Mouse (Mus musculus) liver, embryonic 11.5 days (tissue): ENCODE results near the gene Ttc41. TPM values are rescaled to one million over a fixed set of nuclear protein-coding genes. Genes with fewer than 3 reads are reported as not detected.

Experiments used
- ATAC-seq: fragments of 200-750 bp; cut with Nextera tagmentation; replicated peaks from 2 replicates; pipeline ENCODE4 v1.8.0; 2017; ENCODE audit warnings: moderate number of reproducible peaks, mild to moderate bottlenecking, moderate TSS enrichment, moderate library complexity; ENCODE audit not compliant: low FRiP score
- DNase-seq: peaks from one replicate; pipeline ENCODE4 v3.0.0-alpha.2; 2017; ENCODE audit warnings: low spot score
- H3K27ac ChIP-seq: fragments of 300-500 bp; sonication (generic); 2 replicates; pipeline ENCODE4 v1.5.1; 2014; ENCODE audit warnings: mild to moderate bottlenecking, low read depth, low read length, control low read depth
- H3K27me3 ChIP-seq: fragments of 300-500 bp; sonication (generic); replicated peaks from 2 replicates; pipeline ENCODE4 v1.6.1; 2014; ENCODE audit warnings: low read length, mixed read lengths; ENCODE audit not compliant: control insufficient read depth, insufficient read depth
- H3K36me3 ChIP-seq: fragments of 300-500 bp; sonication (generic); 2 replicates; pipeline ENCODE4 v1.6.1; 2014; ENCODE audit warnings: mild to moderate bottlenecking, low read length, moderate library complexity, mixed read lengths; ENCODE audit not compliant: control insufficient read depth, insufficient read depth
- H3K4me1 ChIP-seq: fragments of 300-500 bp; sonication (generic); replicated peaks from 2 replicates; pipeline ENCODE4 v1.6.1; 2014; ENCODE audit warnings: low read length, mixed read lengths; ENCODE audit not compliant: control insufficient read depth, insufficient read depth
- H3K4me2 ChIP-seq: fragments of 300-500 bp; sonication (generic); 2 replicates; pipeline ENCODE4 v1.6.1; 2014; ENCODE audit warnings: mild to moderate bottlenecking, control low read depth, moderate library complexity
- H3K4me3 ChIP-seq: fragments of 300-500 bp; sonication (generic); 2 replicates; pipeline ENCODE4 v1.5.1; 2014; ENCODE audit warnings: low read depth, low read length, control low read depth
- H3K9ac ChIP-seq: fragments of 300-500 bp; sonication (generic); 2 replicates; pipeline ENCODE4 v1.6.1; 2014; ENCODE audit warnings: low read depth, low read length, control low read depth
- H3K9me3 ChIP-seq: fragments of 300-500 bp; sonication (generic); 2 replicates; pipeline ENCODE4 v1.6.1; 2016; ENCODE audit warnings: low read length, inconsistent platforms, mixed read lengths; ENCODE audit not compliant: control insufficient read depth
- WGBS: fragments of 180-500 bp; shearing (Covaris S2); extraction: QIAGEN DNeasy Blood & Tissue Kit; methylation state at CpG from one replicate; pipeline ENCODE4 v1.1.7; 2014; 5-methylcytosine and 5-hydroxymethylcytosine counted together
- polyA plus RNA-seq: library from polyadenylated mRNA; unstranded; fragments of >200 nt; fragmentation: Nextera tagmentation; extraction: Ambion mirVana; gene quantifications from 2 replicates; pipeline ENCODE4 v1.2.1, GENCODE M21; 2014

Ttc41 gene
- polyA plus RNA-seq, 1 experiment from 2014 or later: 1.2 TPM

DNA sequence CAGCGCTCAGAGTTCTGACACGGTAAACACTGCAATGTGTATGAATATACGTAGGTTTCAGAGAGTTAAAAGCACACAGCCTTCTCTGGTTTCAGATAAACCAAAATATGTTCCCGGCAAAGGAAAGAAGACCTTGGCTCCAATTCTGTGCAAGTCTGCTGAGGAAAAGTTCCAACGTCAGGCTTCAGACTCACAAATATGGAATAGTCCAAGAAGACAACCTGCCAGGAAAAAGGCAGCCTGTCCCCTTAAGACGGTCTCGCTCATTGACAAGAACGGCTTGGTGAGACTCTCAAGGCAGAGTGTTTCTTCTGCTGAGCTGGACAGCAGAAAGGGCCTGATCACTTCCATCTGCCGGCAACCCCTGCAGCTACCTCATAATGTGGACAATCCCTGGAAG, 70.7 kb downstream of the Ttc41 start:
- H3K36me3 ChIP-seq: no peaks in the 10 kb centered on the region
- no peaks in the 10 kb centered on the region for H3K27me3 ChIP-seq
- WGBS: 80% methylated on average over 9 of the region's 9 CpGs
- no peak overlapping the region for H3K27ac ChIP-seq
- DNase-seq (no peak), ATAC-seq (no peak)
- no peak overlapping the region for H3K9ac ChIP-seq
- H3K4me3 ChIP-seq: no peak overlapping the region
- no peaks in the 10 kb centered on the region for H3K9me3 ChIP-seq
- peaks cover 16% of the 10 kb centered on the region for H3K4me1 ChIP-seq
- no peak overlapping the region for H3K4me2 ChIP-seq

DNA sequence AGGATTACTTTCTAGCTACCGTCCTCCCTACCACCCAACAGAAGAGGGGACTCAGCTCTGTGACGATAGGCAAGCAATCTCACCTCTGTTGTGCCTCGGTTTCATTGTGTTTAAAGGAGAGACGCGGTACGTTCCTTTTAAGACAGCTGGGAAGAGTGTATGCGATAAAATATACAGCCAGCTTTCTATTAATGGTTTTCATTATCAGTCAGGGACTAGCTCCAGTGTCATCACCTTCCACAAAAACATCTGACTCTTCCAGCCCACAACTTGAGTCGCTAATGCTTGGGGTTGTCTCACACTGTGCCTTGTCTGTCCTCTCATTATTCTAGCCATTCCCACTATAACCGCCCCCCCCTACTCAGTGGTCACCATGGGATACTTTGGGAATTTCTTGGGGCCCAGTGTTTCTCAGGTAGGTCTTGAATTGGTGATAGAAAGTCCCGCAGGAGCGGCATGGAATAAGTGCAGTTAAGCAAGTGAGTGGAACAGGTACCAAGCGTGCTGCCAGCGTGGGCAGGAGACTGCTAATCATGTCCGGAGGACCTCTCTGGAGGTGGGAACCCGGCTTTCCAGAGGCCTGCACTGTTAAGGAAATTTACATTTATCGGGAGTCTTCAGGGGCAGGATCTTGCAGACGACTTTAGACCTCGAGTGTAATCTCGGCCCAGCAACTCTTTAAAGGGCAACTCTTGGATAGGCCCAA, 72.2 kb downstream of the Ttc41 start:
- peak overlapping the region; percentile 99 for H3K4me2 ChIP-seq
- H3K4me3 ChIP-seq: peak overlapping the region; percentile 78
- no peak for ATAC-seq
- H3K36me3 ChIP-seq: no peaks in the 10 kb centered on the region
- H3K9ac ChIP-seq: peak overlapping the region; percentile 86
- DNase-seq: no peak
- H3K4me1 ChIP-seq: peaks cover 19% of the 10 kb centered on the region
- no peaks in the 10 kb centered on the region for H3K9me3 ChIP-seq
- WGBS: 38% methylated on average over 19 of the region's 19 CpGs
- no peaks in the 10 kb centered on the region for H3K27me3 ChIP-seq
- H3K27ac ChIP-seq: peak overlapping the region; percentile 40

DNA sequence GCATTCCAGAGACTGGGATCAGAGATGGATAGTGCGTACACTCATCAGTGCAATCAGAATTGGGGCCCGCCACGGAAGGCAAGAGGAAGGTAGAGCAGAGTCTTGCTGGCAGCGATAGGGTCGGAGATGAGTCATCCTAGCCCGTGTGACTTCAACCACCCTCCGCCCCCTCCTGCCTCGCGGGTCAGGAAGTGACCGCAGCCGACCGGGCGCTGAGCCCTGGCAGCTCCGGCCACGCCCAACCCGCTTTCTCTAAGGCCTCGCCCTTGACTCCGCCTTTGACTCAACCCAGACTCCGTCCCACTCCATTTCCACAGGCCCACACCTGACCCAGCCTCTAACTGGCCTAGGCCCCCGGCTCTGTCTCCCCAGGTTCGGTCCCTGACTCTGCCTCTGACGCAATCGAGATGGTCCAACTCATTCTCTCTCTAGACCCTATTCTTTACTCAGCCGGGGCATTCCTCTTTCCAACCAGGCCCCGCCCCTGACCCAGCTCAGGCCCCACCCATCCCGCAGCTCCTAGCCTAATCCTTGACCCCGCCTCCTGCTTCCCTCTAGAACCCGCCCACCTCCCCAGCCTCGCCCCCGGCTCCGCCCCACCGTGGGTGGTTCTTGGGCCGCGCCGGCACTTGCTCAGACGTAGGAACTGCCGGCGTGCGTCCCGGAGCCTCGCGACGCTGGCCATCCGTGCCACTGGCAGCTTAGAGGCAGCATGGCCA, 72.9 kb downstream of the Ttc41 start, which contains the start of gene Nt5dc3:
Gene Nt5dc3 (plus strand): TSS at position 608 of the 719 bp plus-strand sequence.
- Histone ChIP-seq H3K9me3 (no peaks in the 10 kb centered on the region), H3K27ac (peak within 1 kb of the TSS; percentile 40), H3K4me3 (peak within 1 kb of the TSS; percentile 78), H3K36me3 (no peaks in the 10 kb centered on the region), H3K4me2 (peak within 1 kb of the TSS; percentile 99), H3K4me1 (peaks cover 19% of the 10 kb centered on the region), H3K27me3 (no peaks in the 10 kb centered on the region), H3K9ac (peak within 1 kb of the TSS; percentile 86)
- DNase-seq (peak; percentile 97), ATAC-seq (peak; percentile 94)
- WGBS: under 1% methylated on average over 44 of the region's 44 CpGs

DNA sequence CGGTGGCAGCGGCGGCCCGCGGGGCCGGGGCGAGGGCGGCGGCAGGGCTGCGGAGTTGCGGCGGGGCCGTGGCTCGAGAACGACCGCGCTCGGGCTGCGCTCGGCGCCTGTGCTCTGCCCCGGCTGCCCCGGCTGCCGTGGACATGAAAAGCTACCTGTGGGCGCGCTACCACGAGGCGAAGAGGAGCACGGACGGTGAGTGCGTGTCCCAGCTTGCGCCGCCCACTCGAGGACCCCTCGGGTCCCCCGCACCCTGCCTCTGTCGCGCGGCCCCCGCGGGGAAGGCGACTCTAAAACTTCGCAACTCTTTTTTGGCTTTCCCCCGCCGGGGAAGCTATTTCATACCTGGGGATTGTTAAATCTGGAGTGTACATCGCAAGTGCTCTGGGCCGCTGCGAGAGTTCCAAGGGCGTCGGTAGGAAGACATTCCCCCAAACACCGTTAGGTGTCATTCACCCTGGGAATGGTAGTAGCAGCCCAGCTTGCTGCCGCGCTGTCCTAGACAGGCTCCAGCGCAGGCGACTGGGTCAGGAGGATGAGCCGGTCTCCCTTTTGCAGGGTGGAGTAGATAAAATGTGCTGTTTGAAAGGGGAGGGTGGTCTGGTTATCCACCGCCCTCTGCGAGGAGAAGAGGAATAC, 73.6 kb downstream of the Ttc41 start:
- H3K4me2 ChIP-seq: peak overlapping the region; percentile 99
- H3K27me3 ChIP-seq: no peaks in the 10 kb centered on the region
- peak overlapping the region; percentile 32; the same call in 1 of the 2 replicates for H3K27ac ChIP-seq
- WGBS: under 1% methylated on average over 58 of the region's 58 CpGs
- DNase-seq (peak; percentile 53), ATAC-seq (peak; percentile 41)
- H3K9ac ChIP-seq: peak overlapping the region; percentile 86
- H3K4me3 ChIP-seq: peak overlapping the region; percentile 78
- no peaks in the 10 kb centered on the region for H3K9me3 ChIP-seq
- no peaks in the 10 kb centered on the region for H3K36me3 ChIP-seq
- H3K4me1 ChIP-seq: peaks cover 19% of the 10 kb centered on the region

DNA sequence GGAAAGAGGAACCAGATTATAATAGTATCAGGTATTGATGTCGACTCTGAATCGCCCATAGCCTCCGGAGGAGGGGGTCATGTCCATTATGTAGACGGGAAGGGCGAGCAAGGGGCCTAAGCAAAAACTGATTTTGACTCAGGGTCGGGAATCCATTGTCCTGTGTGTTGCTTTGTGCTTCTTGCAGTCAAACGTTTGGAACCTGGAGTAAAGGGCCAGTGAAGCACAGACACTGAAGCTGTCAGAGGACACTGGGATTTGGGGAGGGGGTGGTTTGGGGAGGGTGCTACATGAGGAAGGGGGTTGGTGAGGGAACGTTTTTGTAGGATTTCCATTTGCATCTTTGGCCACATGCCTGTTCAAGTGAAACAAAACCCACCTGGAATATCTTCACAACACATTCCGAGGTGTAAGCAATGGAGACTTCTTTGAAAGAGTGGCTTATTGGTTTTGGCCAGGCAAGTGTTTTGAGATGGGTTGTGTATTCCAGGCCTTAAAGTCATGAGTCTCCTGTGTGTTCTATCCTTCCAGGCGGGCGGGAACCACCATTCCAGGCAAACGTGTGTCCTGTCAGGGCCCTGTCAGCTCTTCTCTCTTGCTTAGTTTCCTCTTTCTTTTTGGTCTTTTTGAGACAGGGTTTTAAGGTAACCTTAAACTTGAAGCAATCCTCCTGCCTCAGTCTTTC, 74.3 kb downstream of the Ttc41 start:
- Histone ChIP-seq H3K4me1 (peaks cover 19% of the 10 kb centered on the region), H3K4me3 (peak overlapping the region; percentile 78), H3K36me3 (no peaks in the 10 kb centered on the region), H3K4me2 (peak overlapping the region; percentile 99), H3K9ac (peak overlapping the region; percentile 86), H3K27ac (no peak overlapping the region), H3K9me3 (no peaks in the 10 kb centered on the region), H3K27me3 (no peaks in the 10 kb centered on the region)
- ATAC-seq (no peak), DNase-seq (no peak)
- 15% methylated on average over 12 of the region's 12 CpGs for WGBS

DNA sequence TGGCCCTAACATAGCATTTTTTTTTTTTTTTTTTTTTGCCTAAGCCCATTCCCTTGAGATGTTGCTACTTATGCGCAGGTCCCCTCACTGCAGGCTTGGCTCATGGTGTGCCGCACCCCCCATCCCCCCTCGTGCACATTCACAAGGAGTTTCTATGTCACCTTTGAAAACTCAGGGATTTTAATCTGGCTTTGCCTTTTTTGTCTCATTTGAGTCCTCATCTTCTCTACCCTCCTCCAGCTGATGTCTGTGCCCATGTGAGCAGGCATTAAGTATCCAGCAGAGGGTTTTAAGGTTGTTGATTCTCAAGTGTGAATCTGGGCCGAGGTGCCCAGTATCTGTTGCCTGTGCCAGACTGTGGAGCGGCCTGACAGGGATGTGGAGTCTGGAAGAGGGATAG, 76.0 kb downstream of the Ttc41 start:
- Histone ChIP-seq H3K27ac (no peak overlapping the region), H3K4me2 (no peak overlapping the region), H3K9me3 (no peaks in the 10 kb centered on the region), H3K4me1 (peaks cover 19% of the 10 kb centered on the region), H3K4me3 (no peak overlapping the region), H3K9ac (no peak overlapping the region), H3K27me3 (no peaks in the 10 kb centered on the region), H3K36me3 (no peaks in the 10 kb centered on the region)
- DNase-seq: no peak
- WGBS: 48% methylated on average over 5 of the region's 5 CpGs
- no peak for ATAC-seq

DNA sequence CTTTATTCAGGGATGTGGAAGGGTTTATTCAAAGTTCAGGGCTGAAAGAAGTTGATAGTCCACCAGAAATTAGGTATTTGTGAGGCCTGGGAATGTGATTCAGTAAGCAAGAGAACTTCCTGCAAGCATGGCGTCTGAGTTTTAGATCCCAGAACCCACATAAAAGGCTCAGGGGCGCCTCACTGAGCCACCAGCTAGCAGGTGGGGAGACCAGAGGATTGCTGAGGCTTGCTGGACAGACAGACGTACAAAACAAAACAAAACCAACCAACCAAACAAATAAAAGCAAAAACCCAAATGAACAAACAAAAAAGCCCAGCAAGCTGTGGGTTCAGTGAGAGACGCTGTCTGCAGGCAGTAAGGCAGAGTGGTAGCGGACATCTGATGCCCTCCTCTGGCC, 77.0 kb downstream of the Ttc41 start:
- Histone ChIP-seq H3K27ac (no peak overlapping the region), H3K4me2 (no peak overlapping the region), H3K4me3 (no peak overlapping the region), H3K9me3 (no peaks in the 10 kb centered on the region), H3K27me3 (no peaks in the 10 kb centered on the region), H3K36me3 (no peaks in the 10 kb centered on the region), H3K9ac (no peak overlapping the region), H3K4me1 (peaks cover 18% of the 10 kb centered on the region)
- DNase-seq: no peak
- ATAC-seq: no peak
- 81% methylated on average over 5 of the region's 5 CpGs for WGBS

DNA sequence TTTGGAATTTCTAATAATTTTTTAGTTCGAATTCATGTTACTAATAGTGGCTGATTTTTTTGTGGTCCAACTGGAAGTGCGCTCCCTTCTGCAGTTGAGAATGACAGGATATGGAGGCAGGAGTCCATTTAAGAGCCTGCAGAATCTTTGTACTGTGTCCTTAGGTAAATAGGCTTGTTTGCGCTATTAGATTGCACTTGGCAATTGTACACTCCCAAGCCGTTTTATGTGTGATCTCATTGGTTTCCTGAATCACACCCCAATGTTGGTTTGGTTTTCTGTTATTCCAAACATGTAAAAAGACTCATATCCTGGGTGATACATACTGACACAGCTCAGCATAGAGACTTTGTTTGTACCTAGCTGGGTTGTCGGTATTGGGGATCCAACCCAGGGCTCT, 78.0 kb downstream of the Ttc41 start:
- Histone ChIP-seq H3K27me3 (no peaks in the 10 kb centered on the region), H3K9me3 (no peaks in the 10 kb centered on the region), H3K9ac (no peak overlapping the region), H3K4me3 (no peak overlapping the region), H3K4me2 (no peak overlapping the region), H3K36me3 (no peaks in the 10 kb centered on the region), H3K4me1 (peaks cover 13% of the 10 kb centered on the region), H3K27ac (no peak overlapping the region)
- 76% methylated on average over 5 of the region's 5 CpGs for WGBS
- ATAC-seq: no peak
- DNase-seq: no peak
